Mouse (Mus musculus) limb, embryonic 10.5 days (tissue): ENCODE measurements around the gene Camkk1. TPM values are rescaled to one million over a fixed set of nuclear protein-coding genes. Genes with fewer than 3 reads are reported as not detected.

Source experiments
- DNase-seq: peaks from one replicate; pipeline ENCODE4 v3.0.0-alpha.2; 2017; ENCODE audit warnings: low spot score
- H3K27ac ChIP-seq: fragments of 300-500 bp; sonication (generic); 2 replicates; pipeline ENCODE4 v1.5.1; 2016; ENCODE audit warnings: mild to moderate bottlenecking
- H3K27me3 ChIP-seq: fragments of 300-500 bp; sonication (generic); 2 replicates; pipeline ENCODE4 v1.6.1; 2016; ENCODE audit warnings: low read depth, mild to moderate bottlenecking; ENCODE audit not compliant: poor library complexity, severe bottlenecking
- H3K36me3 ChIP-seq: fragments of 300-500 bp; sonication (generic); 2 replicates; pipeline ENCODE4 v1.6.1; 2016; ENCODE audit warnings: mild to moderate bottlenecking, moderate library complexity
- H3K4me1 ChIP-seq: fragments of 300-500 bp; sonication (generic); 2 replicates; pipeline ENCODE4 v1.6.1; 2016
- H3K4me3 ChIP-seq: fragments of 300-500 bp; sonication (generic); 2 replicates; pipeline ENCODE4 v1.5.1; 2016; ENCODE audit warnings: mild to moderate bottlenecking, moderate library complexity
- H3K9me3 ChIP-seq: fragments of 300-500 bp; sonication (generic); replicated peaks from 2 replicates; pipeline ENCODE4 v1.6.1; 2016; ENCODE audit warnings: mild to moderate bottlenecking
- WGBS: fragments of 180-500 bp; shearing (Covaris S2); methylation state at CpG from one replicate; pipeline ENCODE4 v1.1.7; 2016; 5-methylcytosine and 5-hydroxymethylcytosine counted together
- polyA plus RNA-seq: library from polyadenylated mRNA; unstranded; fragments of >200 nt; fragmentation: Nextera tagmentation; extraction: Ambion mirVana; gene quantifications from 2 replicates; pipeline ENCODE4 v1.2.1, GENCODE M21; 2016

The Camkk1 gene
- polyA plus RNA-seq, 1 experiment from 2014 or later: 6.3 TPM

DNA sequence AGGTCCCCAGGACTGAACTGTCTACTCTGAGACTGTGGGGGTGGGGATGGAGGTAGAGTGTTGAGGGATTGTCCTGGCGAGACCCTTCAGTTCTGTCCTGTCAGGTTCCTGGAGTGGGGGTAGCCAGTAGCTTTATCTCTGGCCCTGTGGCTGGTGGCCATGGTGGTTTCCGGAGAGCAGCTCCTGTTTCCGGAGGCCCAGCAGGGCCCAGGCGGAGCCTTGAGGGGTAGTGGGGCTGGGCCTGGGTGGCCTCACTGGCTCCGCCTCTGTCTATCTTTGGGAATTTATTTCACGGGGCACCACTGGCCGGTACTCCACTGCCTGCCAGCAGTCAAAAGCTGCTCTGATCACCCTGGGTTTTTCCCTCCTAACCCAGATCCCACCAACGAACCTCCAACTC is 20.0 kb upstream of the Camkk1 start, which contains the start of gene P2rx1:
P2rx1 (plus strand) TSS at position 333 of the 400 bp plus-strand sequence.
- WGBS: 54% methylated on average over 8 of the region's 8 CpGs
- peaks cover 9% of the 10 kb centered on the region for H3K4me1 ChIP-seq
- H3K36me3 ChIP-seq: no peaks in the 10 kb centered on the region
- H3K4me3 ChIP-seq: no peak within 1 kb of the TSS
- no peaks in the 10 kb centered on the region for H3K9me3 ChIP-seq
- DNase-seq: no peak
- H3K27me3 ChIP-seq: no peaks in the 10 kb centered on the region
- H3K27ac ChIP-seq: peak within 1 kb of the TSS; percentile 44

DNA sequence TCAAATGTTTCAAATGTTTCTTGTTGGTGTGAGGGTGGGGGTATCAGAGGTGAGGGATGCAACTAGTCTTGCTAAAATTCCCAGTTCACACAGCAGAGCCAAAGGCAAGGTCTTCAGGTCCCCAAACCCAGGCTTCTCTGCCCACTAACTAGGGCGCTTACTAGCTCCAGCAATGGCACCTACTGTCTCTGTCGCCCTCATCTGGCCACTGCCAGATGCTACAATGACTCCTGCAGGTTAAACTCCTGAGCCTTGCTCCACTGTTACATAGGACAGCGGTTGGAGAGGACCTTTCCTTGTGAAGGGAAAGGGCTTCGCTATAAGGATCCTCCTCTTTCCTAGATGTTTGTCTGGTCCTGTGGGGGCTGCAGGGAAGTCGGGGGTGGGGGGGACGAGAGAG is 17.8 kb upstream of the Camkk1 start:
- Histone ChIP-seq H3K27me3 (no peaks in the 10 kb centered on the region), H3K27ac (no peak overlapping the region), H3K9me3 (no peaks in the 10 kb centered on the region), H3K4me1 (peaks cover 9% of the 10 kb centered on the region), H3K36me3 (no peaks in the 10 kb centered on the region), H3K4me3 (no peak overlapping the region)
- WGBS: 16% methylated on average over 6 of the region's 6 CpGs
- DNase-seq: peak; percentile 66

DNA sequence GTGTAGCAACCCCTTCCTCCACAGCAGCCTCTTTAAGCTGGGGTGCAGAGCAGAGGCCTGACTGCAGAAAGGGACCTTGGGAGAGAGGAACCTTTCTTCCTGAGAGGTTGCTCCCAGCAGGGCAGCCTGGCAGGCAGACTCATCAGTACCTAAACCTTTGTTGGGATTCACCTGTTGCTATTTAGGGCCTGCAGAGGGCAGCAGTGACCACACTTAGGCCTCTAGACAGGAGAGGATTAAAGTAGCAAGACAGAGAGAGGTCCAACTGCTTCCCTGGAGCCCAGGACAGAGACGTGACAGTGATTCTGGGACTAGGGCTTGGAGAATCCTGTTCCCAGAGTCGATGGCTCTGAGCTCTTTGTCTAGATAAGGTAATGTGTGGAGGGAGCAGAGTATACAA is 12.4 kb upstream of the Camkk1 start:
- DNase-seq: peak; percentile 69
- Histone ChIP-seq H3K4me3 (no peak overlapping the region), H3K27me3 (peaks cover 27% of the 10 kb centered on the region), H3K36me3 (no peaks in the 10 kb centered on the region), H3K27ac (no peak overlapping the region), H3K4me1 (no peaks in the 10 kb centered on the region), H3K9me3 (no peaks in the 10 kb centered on the region)
- 9% methylated on average over 2 of the region's 2 CpGs for WGBS

DNA sequence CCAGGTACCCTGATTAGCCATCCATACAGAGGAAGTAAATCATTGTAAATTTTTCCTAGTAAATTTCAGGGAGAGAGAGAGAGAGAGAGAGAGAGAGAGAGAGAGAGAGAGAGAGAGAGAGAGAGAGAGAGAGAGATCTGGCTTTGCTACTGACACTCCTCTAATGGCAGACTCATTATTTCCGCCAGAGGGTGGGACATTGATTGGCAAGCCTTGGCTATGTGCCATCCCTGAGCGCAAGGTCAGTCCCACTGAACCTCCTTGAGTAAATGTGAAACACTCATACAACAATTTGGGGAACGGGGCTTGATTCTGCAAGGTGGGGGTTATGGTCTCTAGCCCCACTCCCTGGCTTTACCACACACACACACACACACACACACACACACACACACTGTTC is 11.7 kb upstream of the Camkk1 start:
- H3K4me3 ChIP-seq: no peak overlapping the region
- no peaks in the 10 kb centered on the region for H3K9me3 ChIP-seq
- no peak overlapping the region for H3K27ac ChIP-seq
- no peaks in the 10 kb centered on the region for H3K36me3 ChIP-seq
- WGBS: 87% methylated on average over 3 of the region's 3 CpGs
- no peak for DNase-seq
- peaks cover 27% of the 10 kb centered on the region for H3K27me3 ChIP-seq
- H3K4me1 ChIP-seq: no peaks in the 10 kb centered on the region

DNA sequence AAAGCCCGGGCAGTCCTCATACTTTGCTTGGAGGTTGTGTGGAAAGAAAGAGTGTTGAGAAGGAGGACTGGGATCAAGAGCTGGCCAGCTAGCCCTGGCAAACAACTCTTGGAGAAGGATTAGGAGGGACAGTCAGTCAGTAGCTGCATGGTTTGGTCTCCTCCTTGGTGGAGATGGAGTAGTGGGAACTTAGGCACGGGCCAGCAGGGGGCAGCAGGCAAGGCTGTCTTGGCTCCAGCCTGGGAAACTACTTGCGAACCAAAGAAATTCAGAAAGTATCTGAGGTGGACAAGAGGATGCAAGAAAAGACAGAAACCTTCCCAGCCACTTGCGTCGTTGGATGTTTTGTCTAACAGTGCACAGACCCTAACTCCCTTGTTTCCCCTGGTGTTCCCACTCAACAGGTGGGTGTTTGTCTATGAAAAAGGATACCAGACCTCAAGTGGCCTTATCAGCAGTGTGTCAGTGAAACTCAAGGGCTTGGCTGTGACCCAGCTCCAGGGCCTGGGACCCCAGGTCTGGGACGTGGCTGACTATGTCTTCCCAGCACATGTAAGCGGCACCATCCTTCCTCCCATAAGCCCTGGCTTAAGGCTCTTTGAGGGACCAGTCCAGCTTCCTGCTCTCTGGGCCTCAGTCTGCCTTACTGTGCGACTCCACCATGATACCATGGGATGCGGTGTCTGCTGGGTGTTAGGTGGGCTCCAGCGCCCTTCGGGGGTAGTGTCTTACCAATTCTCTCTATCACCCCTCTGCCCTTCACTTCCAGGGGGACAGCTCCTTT is 10.9 kb upstream of the Camkk1 start:
- no peaks in the 10 kb centered on the region for H3K9me3 ChIP-seq
- 68% methylated on average over 11 of the region's 11 CpGs for WGBS
- no peak overlapping the region for H3K4me3 ChIP-seq
- no peak overlapping the region for H3K27ac ChIP-seq
- H3K36me3 ChIP-seq: no peaks in the 10 kb centered on the region
- peaks cover 27% of the 10 kb centered on the region for H3K27me3 ChIP-seq
- H3K4me1 ChIP-seq: no peaks in the 10 kb centered on the region
- peak; percentile 67 for DNase-seq

DNA sequence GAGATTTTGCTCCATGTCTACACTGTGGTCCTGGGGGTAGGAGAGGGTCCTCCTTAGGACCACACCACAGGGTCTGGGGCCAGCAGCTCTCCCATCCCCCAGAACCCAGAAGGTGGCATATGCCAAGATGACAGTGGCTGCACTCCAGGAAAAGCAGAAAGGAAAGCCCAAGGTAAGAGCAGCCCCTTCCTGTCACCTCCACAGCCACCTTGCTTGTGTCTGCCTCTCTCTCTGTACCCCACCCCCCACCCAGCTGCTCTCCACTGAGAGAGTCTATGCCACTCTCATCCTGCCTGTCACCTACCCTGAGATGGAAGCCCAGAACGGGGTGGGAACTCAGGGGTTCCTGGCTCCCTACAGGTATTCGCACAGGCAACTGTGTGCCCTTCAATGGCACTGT is 10.0 kb upstream of the Camkk1 start:
- Histone ChIP-seq H3K4me1 (no peaks in the 10 kb centered on the region), H3K4me3 (no peak overlapping the region), H3K36me3 (no peaks in the 10 kb centered on the region), H3K27me3 (peaks cover 28% of the 10 kb centered on the region), H3K9me3 (no peaks in the 10 kb centered on the region), H3K27ac (no peak overlapping the region)
- no peak for DNase-seq
- 55% methylated on average over 2 of the region's 2 CpGs for WGBS

DNA sequence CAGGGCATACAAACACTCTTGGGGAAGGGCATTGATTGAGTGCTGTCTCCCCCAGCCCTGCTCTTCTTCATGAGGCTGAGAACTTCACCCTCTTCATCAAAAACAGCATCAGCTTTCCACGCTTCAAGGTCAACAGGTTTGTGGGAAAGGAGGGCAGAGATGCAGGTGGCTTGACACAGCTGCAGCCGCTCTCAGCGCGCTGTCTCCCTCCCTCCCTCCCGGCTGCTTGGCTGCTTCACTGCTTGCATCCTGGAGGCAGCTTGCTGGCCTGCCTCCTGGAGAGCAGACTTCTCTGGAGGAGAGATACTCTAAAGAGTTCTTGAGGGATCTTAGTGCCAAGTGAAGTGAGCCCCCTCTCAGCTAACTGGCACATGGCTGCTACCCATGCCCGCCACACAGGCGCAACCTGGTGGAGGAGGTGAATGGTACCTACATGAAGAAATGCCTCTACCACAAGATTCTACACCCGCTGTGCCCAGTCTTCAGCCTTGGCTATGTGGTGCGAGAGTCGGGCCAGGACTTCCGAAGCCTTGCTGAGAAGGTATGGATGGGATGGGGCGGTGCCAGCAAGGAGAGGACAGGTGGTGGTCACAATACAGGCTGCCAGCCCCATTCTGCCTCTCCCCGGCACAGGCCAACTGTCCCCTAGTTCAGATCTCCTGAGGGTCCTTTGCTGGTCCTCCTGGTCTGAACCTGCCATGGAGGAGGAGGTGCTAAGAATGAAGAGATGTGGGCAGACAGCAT is 9.1 kb upstream of the Camkk1 start:
- no peak overlapping the region for H3K4me3 ChIP-seq
- H3K36me3 ChIP-seq: no peaks in the 10 kb centered on the region
- H3K4me1 ChIP-seq: no peaks in the 10 kb centered on the region
- 52% methylated on average over 13 of the region's 13 CpGs for WGBS
- H3K9me3 ChIP-seq: no peaks in the 10 kb centered on the region
- H3K27ac ChIP-seq: no peak overlapping the region
- no peak for DNase-seq
- peaks cover 32% of the 10 kb centered on the region for H3K27me3 ChIP-seq

DNA sequence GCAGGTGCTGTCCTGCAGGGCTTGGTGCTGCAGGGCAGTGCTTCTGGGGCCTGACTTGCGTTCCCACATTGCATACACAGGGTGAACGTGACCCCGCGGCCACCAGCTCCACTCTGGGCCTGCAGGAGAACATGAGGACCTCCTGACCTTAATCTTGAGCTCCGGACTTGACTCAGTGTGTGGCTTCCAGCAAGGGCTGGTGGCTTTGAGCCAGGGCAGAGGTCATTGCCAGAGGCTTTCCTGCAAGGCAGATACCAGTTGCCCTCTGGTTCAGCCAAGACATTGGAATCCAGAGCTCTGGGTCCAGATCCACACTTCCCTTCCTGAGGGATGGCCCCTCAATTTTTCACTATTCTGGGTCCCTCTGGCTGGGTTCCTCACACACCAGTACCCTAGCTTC is 4.8 kb upstream of the Camkk1 start:
- WGBS: 67% methylated on average over 5 of the region's 5 CpGs
- Histone ChIP-seq H3K27me3 (peaks cover 44% of the 10 kb centered on the region), H3K4me3 (no peak overlapping the region), H3K36me3 (no peaks in the 10 kb centered on the region), H3K9me3 (no peaks in the 10 kb centered on the region), H3K4me1 (peaks cover 3% of the 10 kb centered on the region), H3K27ac (no peak overlapping the region)
- DNase-seq: no peak

DNA sequence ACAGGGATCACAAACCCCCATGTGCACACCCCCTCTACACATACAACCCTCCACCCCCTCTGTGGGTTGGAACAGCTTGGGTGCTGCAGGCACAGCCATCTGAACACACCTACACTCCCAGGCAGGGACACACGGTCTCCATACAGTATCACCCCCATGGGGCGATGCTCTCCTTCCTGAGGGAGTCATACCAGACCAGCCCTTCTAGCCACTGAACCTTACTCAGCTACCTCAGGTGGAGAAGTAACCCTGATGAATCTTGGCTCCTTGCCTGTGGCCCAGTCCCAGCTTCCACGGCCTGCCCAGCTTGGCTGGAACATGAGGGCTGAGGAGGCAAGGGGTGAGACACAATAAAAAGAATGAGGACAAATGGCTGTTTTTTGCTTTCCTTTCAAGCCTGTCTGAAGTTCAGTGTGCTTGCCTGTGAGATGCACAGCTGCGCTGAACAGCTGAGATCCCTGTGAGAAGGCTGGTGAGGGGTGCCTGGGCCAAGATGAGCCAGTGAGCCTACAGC is 3.9 kb upstream of the Camkk1 start:
- Histone ChIP-seq H3K36me3 (no peaks in the 10 kb centered on the region), H3K27ac (no peak overlapping the region), H3K4me1 (peaks cover 12% of the 10 kb centered on the region), H3K27me3 (peaks cover 45% of the 10 kb centered on the region), H3K4me3 (no peak overlapping the region), H3K9me3 (no peaks in the 10 kb centered on the region)
- 93% methylated on average over 4 of the region's 4 CpGs for WGBS
- DNase-seq: no peak

DNA sequence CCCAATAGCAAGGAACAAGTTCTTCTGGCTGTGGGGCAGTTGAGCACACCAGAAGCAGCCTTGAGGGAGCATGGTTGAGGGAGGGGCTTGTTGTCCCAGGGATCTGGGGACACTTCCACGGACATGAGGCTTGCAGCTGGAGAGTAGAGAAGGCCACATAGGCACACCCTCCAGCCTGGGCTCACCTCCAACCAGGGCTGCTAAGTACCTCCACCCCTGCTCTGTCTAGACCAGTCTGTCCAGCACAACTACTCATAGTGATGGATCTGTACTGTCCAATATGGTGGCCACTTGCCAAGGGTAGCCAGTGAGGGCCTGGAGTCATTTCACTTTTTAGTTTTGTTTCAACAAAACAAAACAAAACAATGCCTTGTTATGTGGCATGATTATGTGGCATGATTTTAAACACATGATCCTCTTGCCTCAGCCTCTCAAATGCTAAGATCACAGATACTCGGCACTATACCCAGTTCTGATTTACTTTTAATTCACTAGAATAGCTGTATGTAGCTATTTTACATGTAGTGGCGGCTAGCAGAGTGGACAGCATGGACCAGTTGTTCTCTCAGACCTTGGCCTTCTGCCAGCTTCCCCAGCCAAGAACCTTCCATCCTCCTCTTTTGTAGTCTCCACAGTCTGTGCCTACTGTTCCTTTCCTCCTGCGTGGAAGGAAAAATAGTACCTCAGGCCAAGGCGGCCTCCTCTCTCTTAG is 3.3 kb upstream of the Camkk1 start:
- no peak overlapping the region for H3K27ac ChIP-seq
- WGBS: 81% methylated on average over 5 of the region's 5 CpGs
- DNase-seq: no peak
- H3K36me3 ChIP-seq: no peaks in the 10 kb centered on the region
- no peaks in the 10 kb centered on the region for H3K9me3 ChIP-seq
- no peak overlapping the region for H3K4me3 ChIP-seq
- H3K27me3 ChIP-seq: peaks cover 45% of the 10 kb centered on the region
- peaks cover 12% of the 10 kb centered on the region for H3K4me1 ChIP-seq

DNA sequence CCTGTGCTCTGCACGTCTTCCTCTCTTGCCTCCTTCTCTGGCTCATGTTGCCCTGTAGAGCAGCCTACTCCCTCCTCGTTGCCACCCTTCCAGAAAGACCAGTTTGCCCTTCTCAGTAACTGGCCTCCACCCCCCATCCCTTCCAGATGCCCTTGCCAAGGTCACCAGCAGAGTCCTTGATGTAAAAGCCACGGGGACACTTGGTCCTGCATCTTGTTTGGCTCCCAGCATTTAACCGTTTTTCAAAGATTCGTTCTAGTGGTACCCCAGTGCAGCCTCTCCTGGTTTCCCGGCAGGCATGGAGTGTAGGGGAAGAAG is 2.7 kb upstream of the Camkk1 start:
- H3K4me3 ChIP-seq: no peak overlapping the region
- 77% methylated on average over 6 of the region's 6 CpGs for whole genome bisulfite sequencing
- no peak for DNase-seq
- H3K27me3 ChIP-seq: peaks cover 48% of the 10 kb centered on the region
- H3K36me3 ChIP-seq: no peaks in the 10 kb centered on the region
- peaks cover 12% of the 10 kb centered on the region for H3K4me1 ChIP-seq
- H3K9me3 ChIP-seq: no peaks in the 10 kb centered on the region
- H3K27ac ChIP-seq: no peak overlapping the region

DNA sequence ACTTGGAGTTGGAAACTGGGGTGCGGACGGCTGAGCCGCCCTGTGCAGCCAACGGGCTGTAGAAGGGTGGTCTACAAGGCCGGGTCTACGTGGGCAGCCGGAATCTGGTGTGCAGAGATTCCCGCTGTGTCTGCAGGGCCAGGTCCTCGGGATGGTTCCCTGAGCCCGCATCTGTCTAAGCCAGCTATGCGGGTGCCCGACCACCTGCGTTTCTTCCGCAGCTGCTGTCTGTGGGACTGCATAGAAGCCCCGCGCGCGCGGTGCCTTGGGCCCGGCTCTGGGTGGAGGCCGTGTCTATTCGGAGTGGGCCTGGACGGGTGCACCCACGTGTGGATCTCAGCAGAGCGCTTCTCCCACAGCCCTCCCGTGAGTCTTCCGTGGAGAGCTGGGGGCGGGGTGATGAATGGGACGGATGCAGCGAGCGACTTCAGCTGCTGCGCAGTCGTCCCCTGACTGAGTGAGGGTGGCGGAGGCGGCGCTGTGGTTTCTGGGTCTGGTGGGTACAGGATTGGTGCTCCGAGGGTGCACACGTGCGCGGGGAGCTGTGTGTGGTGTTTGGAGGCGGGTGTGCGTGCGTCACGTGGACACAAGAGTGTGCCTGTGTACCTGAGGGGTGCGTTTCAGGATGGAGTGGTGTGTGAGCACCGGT is 463 bp downstream of the Camkk1 start:
- no peak for DNase-seq
- 2% methylated on average over 46 of the region's 46 CpGs for WGBS
- no peaks in the 10 kb centered on the region for H3K36me3 ChIP-seq
- no peaks in the 10 kb centered on the region for H3K9me3 ChIP-seq
- H3K4me1 ChIP-seq: peaks cover 23% of the 10 kb centered on the region
- H3K27me3 ChIP-seq: peaks cover 66% of the 10 kb centered on the region
- H3K4me3 ChIP-seq: peak overlapping the region; percentile 75
- peak overlapping the region; percentile 72 for H3K27ac ChIP-seq
